In the genomic region with DNA sequence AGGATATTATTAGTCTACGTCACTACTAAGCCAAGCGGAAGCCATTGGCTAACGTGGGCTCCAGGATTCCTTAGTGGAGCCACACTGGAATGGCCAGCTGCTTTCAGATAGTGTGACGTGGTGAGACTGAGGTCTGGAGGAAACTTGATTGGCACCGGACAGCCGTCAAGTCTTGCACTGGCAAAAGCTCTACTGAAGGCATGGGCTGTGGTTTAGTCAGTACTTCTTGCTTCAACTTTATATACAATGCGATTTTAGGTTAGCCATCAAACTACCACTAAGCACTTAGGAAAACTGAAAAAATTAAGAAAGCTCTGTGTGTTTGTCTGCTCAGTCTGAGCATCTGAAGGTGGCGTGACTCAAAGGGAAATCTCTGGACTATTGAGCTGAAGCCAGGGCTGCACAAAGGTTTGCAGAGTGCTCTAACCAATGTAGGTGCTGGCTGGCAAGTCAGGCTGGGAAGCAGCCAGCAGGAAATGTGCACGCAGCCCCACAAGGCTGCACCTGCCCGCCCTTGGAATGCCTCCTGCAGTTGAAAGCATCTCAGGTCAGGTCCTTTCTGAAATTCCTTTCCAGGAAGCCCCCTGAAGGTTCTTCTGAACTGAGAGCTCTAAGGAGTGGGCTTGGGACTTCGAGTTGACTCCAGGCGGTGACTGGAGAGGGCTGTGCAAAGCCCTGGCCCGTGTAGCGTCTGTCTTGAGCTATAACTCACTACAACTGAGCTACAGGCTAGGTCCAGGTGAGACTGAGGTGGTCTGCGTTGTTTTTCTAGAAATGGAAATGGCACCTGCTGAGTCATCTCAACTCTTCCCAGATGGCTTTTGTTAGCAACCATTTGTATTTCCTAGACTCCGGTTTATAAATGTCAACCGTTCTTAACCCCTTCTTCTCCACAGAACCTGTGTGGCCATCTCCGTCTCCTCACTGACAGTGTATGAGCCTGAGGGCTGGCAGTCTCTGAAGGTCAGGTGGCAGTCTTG, we compare ENCODE assay signal across 12 mouse cellular contexts.
A peak's percentile ranks its signal among the peaks of the same experiment; 100 is the strongest.
DNase-seq lines count a peak whose midpoint lies in the region; TF ChIP-seq lines count a peak whose summit lies in the region.
"Had no signal": no experiment of that assay in that cellular context is flagged by ENCODE, and none has a peak within 500 bp of the region (broad histone marks: within the 10 kb centered on the region; RNA-seq: fewer than 3 reads in every experiment).

No protein-coding gene starts in this region.

- H3K27ac ChIP-seq in kidney, adult 2 months (ENCODE audit: insufficient read depth, low read depth, low read length) = no peak overlapping the region
- no peak overlapping the region for H3K27ac ChIP-seq in thymus, adult 2 months (ENCODE audit: control insufficient read depth, insufficient read depth, low read length)
- H3K27ac ChIP-seq: intestine, embryonic 15.5 days; neural tube, embryonic 15.5 days had no signal

- H3K27me3 ChIP-seq in kidney, adult 2 months (replicated peaks; ENCODE audit: control insufficient read depth, insufficient read depth, low read length) = no peaks in the 10 kb centered on the region
- no peaks in the 10 kb centered on the region for H3K27me3 ChIP-seq in thymus, adult 2 months (ENCODE audit: control insufficient read depth, insufficient read depth, low read length)
- H3K27me3 ChIP-seq: intestine, embryonic 15.5 days; neural tube, embryonic 15.5 days had no signal

- no peak overlapping the region for H3K4me3 ChIP-seq in kidney, adult 2 months (ENCODE audit: insufficient read depth, low read depth, low read length)
- no peak overlapping the region for H3K4me3 ChIP-seq in thymus, adult 2 months (ENCODE audit: control insufficient read depth, insufficient read depth, low read length)
- H3K4me3 ChIP-seq: intestine, embryonic 15.5 days; neural tube, embryonic 15.5 days had no signal

- TF ChIP-seq POLR2A in kidney, adult 2 months (IDR thresholded peaks at IDR 0.05; ENCODE audit: low read depth, low read length) = no peak
- no peak for TF ChIP-seq POLR2A in thymus, adult 2 months (IDR thresholded peaks at IDR 0.05; ENCODE audit: control insufficient read depth, extremely low read depth, insufficient read depth, low read length, poor library complexity)

- no peaks in the 10 kb centered on the region for H3K36me3 ChIP-seq in kidney, adult 2 months (ENCODE audit: control insufficient read depth, insufficient read depth, low read length)
- no peaks in the 10 kb centered on the region for H3K36me3 ChIP-seq in thymus, adult 2 months (ENCODE audit: control insufficient read depth, insufficient read depth, low read length)
- H3K36me3 ChIP-seq: intestine, embryonic 15.5 days; neural tube, embryonic 15.5 days had no signal

- 0 out of 2 replicates have a peak, but pooled peaks cover 3% of the 10 kb centered on the region for H3K4me1 ChIP-seq in kidney, adult 2 months (ENCODE audit: control insufficient read depth, insufficient read depth, low read length)
- peaks cover 55% of the 10 kb centered on the region for H3K4me1 ChIP-seq in thymus, adult 2 months (replicated peaks; ENCODE audit: control insufficient read depth, insufficient read depth, low read length)

- peak; percentile 72 for DNase-seq in kidney, adult 2 months
- no peak for DNase-seq in kidney, postnatal 14 days
- DNase-seq in thymus, postnatal 25 days = peak; percentile 29
- no peak for DNase-seq in thymus, adult 2 months
- DNase-seq in fat pad, adult 2 months (ENCODE audit: extremely low read depth, low read depth, low spot score) = peak; percentile 57
- DNase-seq in frontal cortex, adult 2 months (ENCODE audit: extremely low spot score in 1 of 2, low spot score in 1 of 2) = no peak
- DNase-seq in cerebellum, adult 9-11 months = no peak
- DNase-seq: cerebellum, adult 11 months; heart, adult 18-20 months; right cerebral cortex, adult 18-20 months had no signal

- no peak for TF ChIP-seq CTCF in kidney, adult 2 months (conservative IDR thresholded peaks at IDR 0.05; ENCODE audit: insufficient read depth, insufficient read length, low read depth, low read length)
- no peak for TF ChIP-seq CTCF in thymus, adult 2 months (IDR thresholded peaks at IDR 0.05; ENCODE audit: borderline replicate concordance, control insufficient read depth, extremely low read depth, insufficient read depth, low read length, poor library complexity)

- 57% methylated on average over 18 of the region's 18 CpGs for WGBS in kidney, adult 2 months
- WGBS in thymus, adult 2 months = 21% methylated on average over 18 of the region's 18 CpGs

Comparison
In these comparisons a context has a peak if more than half of its experiments do, and no peak if none do; other contexts are left out.
1. DNase-seq: peak in kidney, adult 2 months (single experiment), thymus, postnatal 25 days (single experiment) and fat pad, adult 2 months (single experiment); none in kidney, postnatal 14 days (single experiment), thymus, adult 2 months (single experiment), frontal cortex, adult 2 months (0 of 2) and cerebellum, adult 9-11 months (single experiment).